Mouse (Mus musculus) ovary, adult 2 months (tissue): ENCODE measurements around the gene Tmem59l. TPM values are rescaled to one million over a fixed set of nuclear protein-coding genes. Genes with fewer than 3 reads are reported as not detected.

ENCODE experiments used
- polyA plus RNA-seq: library from polyadenylated mRNA; depleted of rRNA; stranded (reverse); fragments of >200 nt; gene quantifications from 2 replicates; pipeline ENCODE4 v1.2.3, GENCODE M21; 2012; rRNA removed

Gene Tmem59l
- polyA plus RNA-seq: 2.3 and 4.0 TPM in 2 replicates

GRCm38 (mm10) chr8:70486941-70487520, at the start of gene Tmem59l:
Gene Tmem59l, minus strand, starts transcription at chr8:70487358.

DNA sequence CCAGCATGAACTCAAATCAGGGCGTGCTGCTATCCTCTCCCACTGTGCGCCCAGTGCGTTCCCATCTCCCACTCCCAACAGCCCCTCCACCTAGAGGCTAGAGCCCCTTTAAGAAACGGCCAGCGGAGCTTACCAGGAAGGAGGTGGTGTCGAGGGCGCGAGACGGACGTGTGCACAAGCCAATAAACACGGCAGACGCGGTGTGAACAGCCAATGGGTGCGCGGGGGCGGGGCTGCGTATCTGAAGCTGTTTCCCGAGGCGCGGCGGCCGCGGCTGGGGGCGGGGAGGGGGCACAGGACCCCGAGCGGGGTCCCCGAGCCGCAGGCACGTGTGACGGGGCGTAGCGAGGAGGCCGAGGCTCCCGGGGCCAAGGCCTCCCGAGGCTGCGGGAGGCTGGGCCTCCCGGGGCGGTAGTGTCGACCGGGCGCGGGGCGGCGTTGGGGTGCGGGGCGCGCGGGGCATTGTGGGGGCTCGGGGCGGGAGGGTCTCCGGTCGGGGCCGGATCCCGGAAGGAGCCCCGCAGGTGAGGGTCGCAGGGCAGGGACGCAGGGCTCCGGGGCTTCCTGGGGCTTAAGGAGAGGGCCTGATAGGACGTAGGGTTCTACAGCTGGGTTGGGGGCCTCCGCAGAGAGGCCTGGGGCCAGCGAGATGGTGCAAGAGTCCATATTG, 40.5 kb upstream of the Tmem59l start, which contains the start of the genes Fkbp8 and Kxd1:
Gene Fkbp8 (plus strand): TSS at position 213 of the 670 bp plus-strand sequence.
Gene Kxd1 (minus strand): TSS at position 445 of the 670 bp plus-strand sequence.

DNA sequence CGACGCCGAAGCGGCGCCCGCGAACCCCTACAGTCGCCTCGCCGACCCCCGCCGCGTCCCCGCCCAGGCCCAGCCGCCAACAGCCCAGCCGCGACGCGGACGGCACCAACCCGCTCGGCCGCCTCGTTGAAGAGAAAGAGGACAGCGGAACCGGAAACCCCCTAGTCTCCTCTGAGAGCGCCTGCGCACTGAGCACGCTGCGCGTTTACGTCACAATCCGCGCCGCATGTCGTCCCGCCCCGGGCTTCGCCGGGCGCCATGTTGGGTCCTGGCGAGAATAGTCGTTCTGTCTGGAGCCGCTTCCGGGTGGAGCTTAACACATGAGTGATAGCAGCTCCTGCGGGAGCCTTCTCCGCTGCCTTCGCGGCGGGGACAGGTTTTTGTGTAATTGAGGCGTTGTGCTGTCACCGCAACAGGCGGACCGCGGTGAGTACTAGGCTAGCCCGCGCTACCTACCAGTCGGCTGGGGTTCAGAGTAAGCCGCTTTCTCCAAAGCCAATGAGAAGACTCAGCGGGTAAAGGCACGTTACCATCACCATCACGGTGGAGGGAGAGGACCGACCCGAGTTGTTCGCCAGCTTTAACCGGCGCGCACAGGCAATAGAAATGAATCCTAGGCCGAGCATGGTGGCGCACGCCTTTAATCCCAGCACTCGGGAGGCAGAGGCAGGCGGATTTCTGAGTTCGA, 23.2 kb upstream of the Tmem59l start, which contains the start of gene Uba52:
Gene Uba52 (minus strand): TSS at position 574 of the 688 bp plus-strand sequence.

DNA sequence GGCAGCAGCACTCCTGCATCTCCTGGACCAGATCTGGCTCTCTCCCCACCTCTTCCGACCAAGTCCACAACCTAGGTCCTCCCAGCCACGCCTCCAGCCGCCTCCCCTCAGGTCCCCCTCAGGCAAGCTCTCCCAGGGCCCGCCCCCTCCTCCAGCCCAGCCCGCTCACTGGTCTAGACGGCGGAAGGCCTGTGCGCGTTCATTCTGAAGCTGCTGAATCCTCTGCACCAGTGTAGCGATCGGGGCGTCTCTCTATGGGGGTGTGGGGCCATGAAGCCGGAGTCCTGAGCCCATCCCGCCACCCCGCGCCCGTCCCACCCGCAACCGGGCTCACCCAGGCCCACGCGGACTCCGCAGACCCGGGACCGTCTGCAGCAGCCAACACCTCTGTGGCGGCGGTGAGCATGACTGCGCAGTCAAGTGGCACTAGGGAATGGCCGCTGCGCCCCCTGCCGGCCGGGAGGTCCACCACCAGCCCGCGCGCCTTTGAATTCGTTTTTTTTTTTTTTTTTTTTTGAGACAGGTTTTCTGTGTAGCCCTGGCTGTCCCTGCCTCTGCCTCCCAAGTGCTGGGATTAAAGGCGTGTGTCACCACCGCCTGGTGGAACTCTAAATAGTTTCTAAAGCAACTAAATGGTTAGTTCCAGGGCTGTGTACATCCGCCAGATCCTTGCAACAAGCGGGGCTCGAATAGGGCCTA, 19.3 kb upstream of the Tmem59l start, which contains the start of gene Rex1bd:
Gene Rex1bd (minus strand): TSS at position 425 of the 699 bp plus-strand sequence.

GRCm38 (mm10) chr8:70492664-70493640, 5.8 kb upstream of the Tmem59l start, which contains the start of gene Crlf1:
Gene Crlf1, plus strand, starts transcription at chr8:70493158.

DNA sequence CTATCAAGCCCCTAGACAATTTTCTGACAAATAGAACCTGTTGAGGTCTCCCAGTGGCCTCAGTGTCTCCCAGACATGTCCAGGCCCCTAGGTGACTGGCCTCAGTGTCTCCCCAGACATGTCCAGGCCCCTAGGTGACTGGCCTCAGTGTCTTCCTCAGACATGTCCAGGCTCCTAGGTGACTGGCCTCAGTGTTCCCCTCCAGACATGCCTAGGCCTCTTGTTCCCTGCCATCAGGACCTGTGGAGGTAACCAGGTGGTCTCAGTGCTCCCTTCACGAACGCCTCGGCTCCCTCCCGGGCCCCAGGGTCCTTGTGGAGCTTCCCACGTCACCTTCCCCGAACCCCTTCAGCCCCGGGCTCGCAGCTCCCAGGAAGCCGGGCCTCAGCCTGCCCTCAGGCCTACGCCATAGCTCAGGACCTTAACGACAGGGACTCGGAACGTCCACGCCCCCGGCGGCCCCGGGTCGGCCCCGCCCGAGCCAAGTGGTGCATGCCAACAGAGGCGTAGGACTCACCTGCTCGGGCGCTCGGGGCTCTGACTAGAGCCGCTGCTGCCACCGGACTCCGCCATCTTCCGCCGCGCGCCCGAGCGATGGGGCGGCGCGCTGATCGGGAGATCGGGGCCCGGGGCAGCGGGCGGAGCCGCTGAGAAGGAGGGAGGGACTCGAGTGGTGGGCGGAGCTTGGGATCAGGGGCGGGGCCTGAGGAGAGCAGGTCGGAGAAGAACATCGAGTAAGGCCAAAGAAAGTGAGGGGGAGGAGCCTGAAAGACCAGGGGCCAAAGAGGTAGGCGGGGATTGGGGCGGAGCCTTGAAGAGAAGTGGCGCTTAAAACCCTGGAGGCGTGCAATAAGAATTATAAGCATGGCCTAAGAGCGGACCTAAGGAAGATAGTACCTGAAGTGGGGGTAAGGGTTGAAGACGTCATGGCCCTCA, 10.6 kb downstream of the Tmem59l start, which contains the start of gene Klhl26:
Gene Klhl26 (minus strand): TSS at position 636 of the 936 bp plus-strand sequence.

GRCm38 (mm10) chr8:70439055-70439847, 47.9 kb downstream of the Tmem59l start, which contains the start of gene Crtc1:
Gene Crtc1, minus strand, starts transcription at chr8:70439579.

Other genes starting within 250 kb of the Tmem59l start
- 150 and 156 TPM in 2 replicates for gene Homer3, start 204.5 kb downstream of the Tmem59l start, polyA plus RNA-seq
- 66.3 and 70.5 TPM in 2 replicates for gene Ddx49, start 184.9 kb downstream of the Tmem59l start, polyA plus RNA-seq
- gene Cope, start 184.8 kb downstream of the Tmem59l start, polyA plus RNA-seq: 699 and 783 TPM in 2 replicates
- gene Cers1, start 171.6 kb downstream of the Tmem59l start, polyA plus RNA-seq: 12.7 and 13.9 TPM in 2 replicates
- 10.9 and 13.0 TPM in 2 replicates for gene Gdf1, start 157.5 kb downstream of the Tmem59l start, polyA plus RNA-seq
- gene Upf1, start 134.1 kb downstream of the Tmem59l start, polyA plus RNA-seq: 47.4 and 47.9 TPM in 2 replicates
- gene Comp, start 113.8 kb downstream of the Tmem59l start, polyA plus RNA-seq: 2.6 and 8.5 TPM in 2 replicates
- gene Crtc1, start 47.8 kb downstream of the Tmem59l start, polyA plus RNA-seq: 69.5 and 70.0 TPM in 2 replicates
- 132 and 154 TPM in 2 replicates for gene Klhl26, start 10.4 kb downstream of the Tmem59l start, polyA plus RNA-seq
- 11.6 and 22.8 TPM in 2 replicates for gene Crlf1, start 5.8 kb upstream of the Tmem59l start, polyA plus RNA-seq
- 333 and 372 TPM in 2 replicates for gene Rex1bd, start 19.4 kb upstream of the Tmem59l start, polyA plus RNA-seq
- 989 and 1,155 TPM in 2 replicates for gene Uba52, start 23.4 kb upstream of the Tmem59l start, polyA plus RNA-seq
- 685 and 705 TPM in 2 replicates for gene Fkbp8, start 40.4 kb upstream of the Tmem59l start, polyA plus RNA-seq
- gene Kxd1, start 40.6 kb upstream of the Tmem59l start, polyA plus RNA-seq: 70.3 and 97.9 TPM in 2 replicates
- 33.7 and 35.4 TPM in 2 replicates for gene Ell, start 52.1 kb upstream of the Tmem59l start, polyA plus RNA-seq
- gene Isyna1, start 107.0 kb upstream of the Tmem59l start, polyA plus RNA-seq: 867 and 914 TPM in 2 replicates
- 426 and 602 TPM in 2 replicates for gene Ssbp4, start 121.5 kb upstream of the Tmem59l start, polyA plus RNA-seq
- 11.0 and 12.7 TPM in 2 replicates for gene Lrrc25, start 128.8 kb upstream of the Tmem59l start, polyA plus RNA-seq
- 11.8 and 16.3 TPM in 2 replicates for gene Gdf15, start 145.1 kb upstream of the Tmem59l start, polyA plus RNA-seq
- gene Pgpep1, start 173.0 kb upstream of the Tmem59l start, polyA plus RNA-seq: 100 and 112 TPM in 2 replicates
- 179 and 190 TPM in 2 replicates for gene Lsm4, start 185.9 kb upstream of the Tmem59l start, polyA plus RNA-seq
- gene Jund, start 211.6 kb upstream of the Tmem59l start, polyA plus RNA-seq: 689 and 1,003 TPM in 2 replicates
- gene Iqcn, start 216.1 kb upstream of the Tmem59l start, polyA plus RNA-seq: 0.03 TPM in 2 replicates
- 0.60 and 0.89 TPM in 2 replicates for gene Gm3336, start 231.2 kb upstream of the Tmem59l start, polyA plus RNA-seq
- gene Pde4c, start 236.4 kb upstream of the Tmem59l start, polyA plus RNA-seq: 3.5 and 6.5 TPM in 2 replicates